Mouse (Mus musculus) CH12.LX (cell line): ENCODE data around the gene Gm49318.

Source experiments
- CTCF ChIP-seq, 2 experiments: IDR thresholded peaks in 1 of 2; conservative IDR thresholded peaks in 1 of 2; 2 replicates each; pipeline ENCODE4 v1.5.1; 2011 to 2012; ENCODE audit warnings: low read depth in 2 of 2, low read length in 2 of 2, improper control_type of control experiment in 1 of 2, inconsistent platforms in 1 of 2, mild to moderate bottlenecking in 1 of 2, moderate library complexity in 1 of 2
- KAT2A ChIP-seq: IDR thresholded peaks from 2 replicates; pipeline ENCODE4 v1.6.1; 2012; ENCODE audit warnings: low read length, improper control_type of control experiment, inconsistent platforms; ENCODE audit not compliant: insufficient replicate concordance
- MAFK ChIP-seq: IDR thresholded peaks from 2 replicates; pipeline ENCODE4 v1.6.1; 2011; ENCODE audit warnings: low read length, improper control_type of control experiment; ENCODE audit not compliant: insufficient replicate concordance
- MXI1 ChIP-seq: IDR thresholded peaks from 2 replicates; pipeline ENCODE4 v1.6.1; 2011; ENCODE audit warnings: mild to moderate bottlenecking, low read depth, low read length, improper control_type of control experiment
- POLR2A ChIP-seq: IDR thresholded peaks from 2 replicates; pipeline ENCODE4 v1.6.1; 2011; ENCODE audit warnings: low read depth, mild to moderate bottlenecking, improper control_type of control experiment, low read length
- POLR2AphosphoS2 ChIP-seq: IDR thresholded peaks from 2 replicates; pipeline ENCODE4 v1.6.1; 2011; ENCODE audit warnings: low read depth, low read length, improper control_type of control experiment
- USF1 ChIP-seq: IDR thresholded peaks from 2 replicates; pipeline ENCODE4 v1.6.1; 2014; ENCODE audit warnings: low read depth, mild to moderate bottlenecking, inconsistent platforms, low read length, improper control_type of control experiment
- ZC3H11A ChIP-seq: IDR thresholded peaks from 2 replicates; pipeline ENCODE4 v1.6.1; 2012; ENCODE audit warnings: low read depth, mild to moderate bottlenecking, inconsistent platforms, low read length, improper control_type of control experiment

- TF ChIP-seq POLR2A (no peak), MAFK (no peak), CTCF (conservative IDR thresholded peaks at IDR 0.05 in 1 of 2, IDR thresholded peaks at IDR 0.05 in 1 of 2; ENCODE audit: low read depth in 2 of 2, low read length in 2 of 2) (no peak), MXI1 (no peak), KAT2A (no peak), USF1 (no peak), ZC3H11A (no peak), POLR2AphosphoS2 (no peak)
Measured at GRCm38 (mm10) chr9:22092746-22093145, 21.7 kb upstream of the Gm49318 start.
